8 mouse cellular contexts compared by ENCODE assay signal in genomic region chr10:113027300-113027699, GRCm38 (mm10).
DNase-seq lines count a peak whose midpoint lies in the region; TF ChIP-seq lines count a peak whose summit lies in the region.
"Had no signal": no experiment of that assay in that cellular context is flagged by ENCODE, and none has a peak within 500 bp of the region (broad histone marks: within the 10 kb centered on the region; RNA-seq: fewer than 3 reads in every experiment).

No protein-coding gene starts in this region.

- no peak overlapping the region for H3K4me3 ChIP-seq in kidney, adult 2 months (ENCODE audit: insufficient read depth, low read depth, low read length)
- no peak overlapping the region for H3K4me3 ChIP-seq in E14TG2a.4 (replicated peaks; ENCODE audit: low read length)
- H3K4me3 ChIP-seq: embryonic facial prominence, embryonic 12.5 days had no signal

- no peak for TF ChIP-seq POLR2A in kidney, adult 2 months (IDR thresholded peaks at IDR 0.05; ENCODE audit: low read depth, low read length)

- DNase-seq in kidney, adult 2 months: peak; percentile 42
- no peak for DNase-seq in kidney, postnatal 10 days
- DNase-seq in ZHBTc4 (ENCODE audit: low read depth, low spot score): peak; percentile 44
- peak; percentile 11 for DNase-seq in kidney, postnatal 14 days
- no peak for DNase-seq in thymus, postnatal 25 days
- DNase-seq in ovary, adult 18-20 months (ENCODE audit: low spot score): no peak

- no peak overlapping the region for H3K27ac ChIP-seq in kidney, adult 2 months (ENCODE audit: insufficient read depth, low read depth, low read length)
- H3K27ac ChIP-seq: embryonic facial prominence, embryonic 12.5 days had no signal

- no peaks in the 10 kb centered on the region for H3K9me3 ChIP-seq in E14TG2a.4 (ENCODE audit: low read length)
- H3K9me3 ChIP-seq: embryonic facial prominence, embryonic 12.5 days had no signal

- H3K27me3 ChIP-seq in kidney, adult 2 months (replicated peaks; ENCODE audit: control insufficient read depth, insufficient read depth, low read length): no peaks in the 10 kb centered on the region
- no peaks in the 10 kb centered on the region for H3K27me3 ChIP-seq in E14TG2a.4 (ENCODE audit: insufficient read depth, low read length)
- H3K27me3 ChIP-seq: embryonic facial prominence, embryonic 12.5 days had no signal

- 11% methylated on average over 5 of the region's 5 CpGs for WGBS in kidney, adult 2 months

- no peak for TF ChIP-seq CTCF in kidney, adult 2 months (conservative IDR thresholded peaks at IDR 0.05; ENCODE audit: insufficient read depth, insufficient read length, low read depth, low read length)
- TF ChIP-seq CTCF in E14TG2a.4 (conservative IDR thresholded peaks at IDR 0.05; ENCODE audit: low read length): peak; percentile 48

- no peaks in the 10 kb centered on the region for H3K4me1 ChIP-seq in kidney, adult 2 months (ENCODE audit: control insufficient read depth, insufficient read depth, low read length)
- H3K4me1 ChIP-seq in E14TG2a.4 (replicated peaks; ENCODE audit: low read depth, low read length): no peaks in the 10 kb centered on the region
- H3K4me1 ChIP-seq: embryonic facial prominence, embryonic 12.5 days had no signal

- no peaks in the 10 kb centered on the region for H3K36me3 ChIP-seq in kidney, adult 2 months (ENCODE audit: control insufficient read depth, insufficient read depth, low read length)
- no peaks in the 10 kb centered on the region for H3K36me3 ChIP-seq in E14TG2a.4 (ENCODE audit: insufficient read depth, low read length)
- H3K36me3 ChIP-seq: embryonic facial prominence, embryonic 12.5 days had no signal

Comparison
In these comparisons a context has a peak if more than half of its experiments do, and no peak if none do; other contexts are left out.
1. DNase-seq: peak in kidney, adult 2 months (single experiment), ZHBTc4 (single experiment) and kidney, postnatal 14 days (single experiment); none in kidney, postnatal 10 days (single experiment), thymus, postnatal 25 days (single experiment) and ovary, adult 18-20 months (single experiment).